In genomic region chr2:174922208-174922607, GRCm38 (mm10) we compare ENCODE assay signal across 23 mouse cellular contexts.
"Had no signal": no experiment of that assay in that cellular context is flagged by ENCODE, and none has a peak within 500 bp of the region (broad histone marks: within the 10 kb centered on the region; RNA-seq: fewer than 3 reads in every experiment).

No protein-coding gene starts in this region.

- H3K9ac ChIP-seq: heart, embryonic 13.5 days; heart, embryonic 15.5 days; hindbrain, embryonic 13.5 days; hindbrain, embryonic 15.5 days; limb, embryonic 13.5 days; limb, embryonic 15.5 days; liver, embryonic 12.5 days; liver, embryonic 14.5 days had no signal

- H3K4me2 ChIP-seq: heart, embryonic 13.5 days; heart, embryonic 15.5 days; hindbrain, embryonic 13.5 days; hindbrain, embryonic 15.5 days; limb, embryonic 13.5 days; limb, embryonic 15.5 days; liver, embryonic 12.5 days had no signal

- H3K9me3 ChIP-seq: heart, embryonic 10.5 days; heart, embryonic 13.5 days; heart, embryonic 15.5 days; hindbrain, embryonic 13.5 days; hindbrain, embryonic 15.5 days; limb, embryonic 13.5 days; limb, embryonic 15.5 days; liver, embryonic 12.5 days had no signal

- H3K36me3 ChIP-seq: heart, embryonic 10.5 days; heart, embryonic 13.5 days; heart, embryonic 15.5 days; hindbrain, embryonic 13.5 days; hindbrain, embryonic 15.5 days; limb, embryonic 13.5 days; limb, embryonic 15.5 days; liver, embryonic 12.5 days had no signal

- H3K27me3 ChIP-seq: heart, embryonic 13.5 days; heart, embryonic 15.5 days; hindbrain, embryonic 13.5 days; hindbrain, embryonic 15.5 days; limb, embryonic 13.5 days; limb, embryonic 15.5 days; liver, embryonic 12.5 days had no signal

- ATAC-seq: hindbrain, postnatal 0 days; liver, embryonic 12.5 days had no signal

- H3K4me1 ChIP-seq: limb, embryonic 15.5 days; liver, embryonic 12.5 days had no signal

- DNase-seq: gastrocnemius, postnatal 14 days; gastrocnemius, postnatal 36 days; heart, adult 18-20 months; heart, postnatal 14 days; heart, postnatal 36 days; kidney, adult 18-20 months; kidney, adult 8-10 months; kidney, postnatal 10 days; kidney, postnatal 25 days; kidney, postnatal 4 days; left cerebral cortex, postnatal 4 days had no signal

- H3K27ac ChIP-seq: heart, embryonic 10.5 days; heart, embryonic 13.5 days; heart, embryonic 15.5 days; hindbrain, embryonic 13.5 days; hindbrain, embryonic 15.5 days; hindbrain, postnatal 0 days; layer of hippocampus, adult 2 months; left cerebral cortex, adult 2 months; limb, embryonic 13.5 days; limb, embryonic 15.5 days; liver, embryonic 12.5 days; liver, embryonic 14.5 days had no signal

- H3K4me3 ChIP-seq: heart, embryonic 10.5 days; heart, embryonic 13.5 days; heart, embryonic 15.5 days; hindbrain, embryonic 13.5 days; hindbrain, embryonic 15.5 days; layer of hippocampus, adult 2 months; left cerebral cortex, adult 2 months; limb, embryonic 13.5 days; limb, embryonic 15.5 days; liver, embryonic 12.5 days had no signal
